Mouse (Mus musculus) thymus, adult 18-20 months (tissue): ENCODE data around the gene Thnsl2.
A peak's percentile ranks its signal among the peaks of the same experiment; 100 is the strongest.

Source experiments
- DNase-seq, 2 experiments: peaks; one replicate each; pipeline ENCODE4 v3.0.0; 2022; ENCODE audit warnings: mixed read lengths in 2 of 2

Thnsl2 gene

DNA sequence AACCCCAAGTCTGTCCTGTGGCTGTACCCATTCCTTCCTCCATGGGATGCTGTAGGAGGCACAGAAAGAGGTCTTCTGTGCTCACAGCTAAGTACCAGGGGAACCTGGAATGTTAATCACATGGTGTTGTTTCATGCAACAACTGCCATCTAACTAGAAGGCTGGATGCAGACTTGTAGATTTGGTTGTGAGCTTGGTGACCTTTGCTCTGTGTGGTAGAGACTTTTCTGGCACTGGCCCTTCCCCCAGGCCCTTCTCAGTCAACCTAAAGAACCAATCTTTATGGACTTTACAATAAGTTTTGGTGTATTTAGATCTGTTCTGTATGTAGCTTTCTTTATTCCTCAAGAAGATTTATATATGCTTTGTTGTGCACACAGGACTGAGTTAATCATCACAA, 13.2 kb downstream of the Thnsl2 start:
- DNase-seq: no peak

DNA sequence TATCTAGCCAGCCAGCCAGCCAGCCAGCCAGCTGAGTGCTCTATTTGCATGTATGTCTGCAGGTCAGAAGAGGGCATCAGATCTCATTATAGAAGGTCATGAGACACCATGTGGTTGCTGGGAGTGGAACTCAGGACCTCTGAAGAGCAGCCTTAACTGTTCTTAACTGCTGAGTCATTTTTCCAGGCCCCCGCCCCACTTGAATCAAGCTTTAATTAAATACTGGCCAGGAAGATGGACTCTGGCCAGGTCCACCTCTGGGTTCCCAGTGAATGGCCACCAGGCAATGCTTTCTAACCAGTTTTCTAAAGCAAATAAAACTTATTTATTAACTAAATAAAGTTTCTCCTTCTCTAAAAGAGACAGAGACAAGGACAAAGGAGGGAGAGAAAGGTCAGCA, 14.0 kb downstream of the Thnsl2 start:
- no peak for DNase-seq

GRCm38 (mm10) chr6:71129071-71129470, 15.2 kb downstream of the Thnsl2 start:
- DNase-seq: no peak

- no peak for DNase-seq
These were observed 17.9 kb downstream of the Thnsl2 start for GRCm38 (mm10) chr6:71126290-71126689.

DNA sequence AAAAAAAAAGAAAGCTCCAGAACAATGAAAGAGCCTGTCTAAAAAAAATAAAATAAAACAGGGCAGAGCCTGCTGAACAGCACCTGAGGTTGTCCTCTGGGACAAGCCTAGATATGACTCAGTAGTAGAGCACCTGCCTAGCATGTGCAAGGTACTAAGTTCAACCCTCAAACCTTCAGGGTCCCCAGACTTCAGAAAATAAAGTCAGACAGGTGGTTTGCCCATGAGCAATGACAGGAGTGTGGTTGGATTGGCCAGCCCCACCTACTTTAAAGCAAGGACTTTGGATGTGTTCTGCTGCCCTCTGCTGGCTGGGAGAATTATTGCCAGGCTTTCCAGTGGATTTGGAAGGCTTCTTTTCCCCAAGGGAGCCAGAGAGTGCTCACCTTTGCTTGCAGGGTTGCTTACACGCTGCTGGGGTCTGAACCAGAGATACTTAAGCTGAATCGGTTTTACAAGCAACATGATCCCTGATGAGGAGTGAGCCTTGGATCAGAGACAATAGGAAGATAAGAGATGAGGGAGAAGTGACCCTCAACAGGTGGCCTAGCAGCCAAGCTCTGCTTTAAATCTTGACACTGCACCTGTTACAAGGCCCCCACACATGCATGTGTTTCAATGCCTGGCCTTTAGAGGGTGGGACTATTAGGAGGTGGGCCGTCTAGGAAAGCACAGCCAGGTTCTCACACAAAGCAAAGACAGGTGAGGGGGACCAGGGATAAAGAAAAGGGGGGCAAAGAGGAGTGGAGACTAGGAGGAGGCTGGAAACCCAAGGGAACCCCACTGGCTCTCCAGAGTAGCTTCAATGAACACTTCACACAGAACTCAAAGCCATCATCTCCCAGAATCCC, 19.0 kb downstream of the Thnsl2 start:
- DNase-seq: peak; percentile 30 to 45

DNA sequence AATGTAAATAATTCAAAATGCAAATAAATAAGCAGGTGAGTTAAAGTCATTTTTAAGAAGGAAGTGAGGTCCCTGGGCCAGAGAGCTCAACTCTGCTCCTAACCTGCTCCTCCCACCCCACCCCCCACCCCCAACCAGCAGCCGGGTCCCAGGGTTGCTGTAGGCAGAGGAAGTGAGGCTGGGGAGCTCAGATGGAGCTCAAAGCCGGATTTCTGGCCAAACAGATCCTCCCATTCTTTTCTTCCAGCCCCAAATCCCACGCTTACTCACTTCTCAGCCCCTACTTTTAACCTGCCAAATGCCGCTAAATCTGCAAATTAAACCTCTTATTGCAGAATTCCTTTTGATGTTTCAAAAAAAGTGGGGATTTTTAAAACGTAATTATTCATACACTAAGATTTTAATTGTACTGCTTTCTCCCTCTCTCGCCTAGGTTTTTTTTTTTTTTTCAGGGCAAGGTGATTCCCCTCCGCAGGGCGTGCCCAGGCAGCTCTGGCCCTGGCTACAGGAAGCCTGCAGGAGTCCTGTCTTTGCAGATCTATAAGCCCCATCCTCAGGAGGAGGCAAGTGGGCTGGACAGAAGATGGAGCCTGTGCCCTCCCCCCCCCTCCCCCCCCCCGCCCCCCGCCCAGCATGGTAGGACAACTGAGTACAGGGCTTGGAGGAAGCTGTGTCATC, 24.5 kb downstream of the Thnsl2 start:
- DNase-seq: no peak

GRCm38 (mm10) chr6:71111419-71112113, 32.7 kb downstream of the Thnsl2 start:
- DNase-seq: no peak

GRCm38 (mm10) chr6:71106170-71106945, 37.9 kb downstream of the Thnsl2 start:
- DNase-seq: no peak

GRCm38 (mm10) chr6:71096126-71096525, 48.1 kb downstream of the Thnsl2 start:
- no peak for DNase-seq

DNA sequence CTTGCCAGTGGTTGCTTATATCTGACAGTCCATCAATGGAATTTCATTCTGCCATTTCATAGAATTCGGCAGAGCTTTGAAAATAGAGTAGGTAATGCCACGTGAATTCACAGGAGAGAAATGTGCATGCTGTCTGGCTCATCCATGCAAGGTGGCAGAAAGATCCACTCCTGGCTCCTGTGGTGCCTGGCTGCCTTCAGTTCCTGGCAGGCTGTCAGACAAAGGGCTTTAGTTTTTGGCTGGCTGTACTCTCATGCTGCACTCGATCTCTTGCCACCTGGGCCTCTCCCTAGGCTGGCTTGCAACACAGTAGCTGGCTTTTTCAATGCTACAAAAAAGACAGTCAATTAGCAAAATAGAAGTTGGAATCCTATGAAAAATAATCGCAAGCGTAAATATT, 49.5 kb downstream of the Thnsl2 start:
- DNase-seq: no peak

GRCm38 (mm10) chr6:71093686-71094085, 50.6 kb downstream of the Thnsl2 start:
- no peak for DNase-seq

DNA sequence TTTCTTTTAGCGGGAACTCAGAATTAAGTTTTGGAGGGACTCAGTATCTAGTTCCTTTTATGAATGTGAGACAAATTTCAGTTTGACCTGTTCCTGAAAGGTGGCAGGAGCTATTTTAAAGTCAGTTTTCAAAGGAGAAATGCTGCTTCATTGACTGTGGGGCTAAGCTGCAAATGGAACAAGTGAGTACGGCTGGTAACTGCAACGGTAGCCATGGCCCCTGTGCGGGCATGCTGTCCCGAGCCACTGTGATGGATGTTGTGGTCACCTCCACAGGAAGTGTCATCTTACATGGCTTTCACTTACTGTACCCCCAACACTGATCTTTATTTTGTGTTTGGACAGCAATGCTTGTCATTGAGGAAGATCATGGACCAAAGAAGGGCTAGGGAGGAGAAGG, 53.8 kb downstream of the Thnsl2 start:
- no peak for DNase-seq

DNA sequence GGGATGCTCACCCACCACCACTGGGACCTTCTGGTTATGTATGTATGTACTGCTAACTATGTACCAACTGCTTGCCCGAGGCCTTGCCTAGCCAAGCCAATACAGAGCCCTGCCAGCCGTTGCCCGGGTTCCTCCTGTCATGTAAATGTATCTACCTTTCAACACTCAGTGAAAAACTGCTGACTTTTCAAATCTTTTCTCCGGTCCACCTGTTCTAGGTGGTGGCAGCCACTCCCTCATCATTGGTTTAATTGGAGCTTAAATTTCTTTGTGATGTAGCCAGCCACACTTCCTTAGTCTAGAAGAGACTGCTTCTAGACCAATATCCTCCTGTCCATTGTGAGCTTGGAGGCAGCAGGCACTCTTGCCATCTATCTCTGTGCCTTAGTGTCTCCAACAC, 54.5 kb downstream of the Thnsl2 start:
- no peak for DNase-seq

GRCm38 (mm10) chr6:71088992-71089391, 55.2 kb downstream of the Thnsl2 start:
- no peak for DNase-seq

DNA sequence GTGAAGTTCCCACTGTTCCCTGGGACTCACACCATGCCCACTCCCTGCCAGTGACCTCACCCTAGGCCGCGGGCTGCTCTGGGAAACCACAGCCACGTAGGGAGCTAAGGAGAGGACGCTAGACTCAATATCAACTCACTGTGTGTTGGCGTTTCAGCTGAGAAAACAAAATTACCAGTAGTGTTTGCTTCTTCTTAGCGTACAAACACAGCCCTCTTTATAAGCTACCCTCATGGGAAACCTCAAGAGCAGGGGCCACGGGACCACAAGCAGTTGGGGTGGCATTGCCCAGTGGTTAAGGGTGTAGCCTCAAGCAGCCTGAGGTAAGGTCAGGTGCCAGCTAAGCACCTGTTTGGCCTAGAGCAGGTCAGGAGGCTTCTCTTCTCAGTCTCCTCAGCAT, 60.8 kb downstream of the Thnsl2 start:
- no peak for DNase-seq

DNA sequence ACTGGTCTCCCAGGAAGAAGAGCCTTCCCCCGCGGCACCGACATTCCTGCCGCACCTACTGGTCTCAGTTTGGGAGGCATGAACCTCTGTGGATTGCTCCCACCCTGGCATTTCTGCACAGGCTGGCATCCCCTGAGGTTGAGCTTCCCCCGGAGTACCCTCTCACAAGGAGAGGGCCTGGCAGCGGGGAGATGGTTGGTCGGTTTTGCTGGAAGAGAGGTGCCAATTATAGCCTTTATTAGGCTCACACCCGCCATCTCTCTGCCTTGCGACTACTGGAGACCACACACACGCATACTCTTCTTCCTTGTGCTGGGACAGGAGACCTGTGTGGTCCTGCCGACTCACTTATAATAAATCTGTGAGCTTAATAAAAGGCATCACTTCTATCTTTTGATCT, 62.2 kb downstream of the Thnsl2 start:
- DNase-seq: no peak

GRCm38 (mm10) chr6:71081230-71081629, 63.0 kb downstream of the Thnsl2 start:
- DNase-seq: no peak
